Mouse (Mus musculus) limb, embryonic 12.5 days (tissue): ENCODE measurements around the gene Vac14. TPM values are rescaled to one million over a fixed set of nuclear protein-coding genes. Genes with fewer than 3 reads are reported as not detected.

ENCODE experiments used
- ATAC-seq: fragments of 200-750 bp; cut with Nextera tagmentation; 2 replicates; pipeline ENCODE4 v1.8.0; 2017; ENCODE audit warnings: low read depth, moderate TSS enrichment; ENCODE audit not compliant: insufficient number of reproducible peaks, insufficient read depth, low FRiP score, low TSS enrichment
- H3K27ac ChIP-seq: fragments of 300-500 bp; sonication (generic); 2 replicates; pipeline ENCODE4 v1.5.1; 2016; ENCODE audit warnings: mild to moderate bottlenecking, moderate library complexity
- H3K27me3 ChIP-seq: fragments of 300-500 bp; sonication (generic); 2 replicates; pipeline ENCODE4 v1.6.1; 2016; ENCODE audit warnings: mild to moderate bottlenecking, moderate library complexity
- H3K36me3 ChIP-seq: fragments of 300-500 bp; sonication (generic); 2 replicates; pipeline ENCODE4 v1.6.1; 2016; ENCODE audit warnings: mild to moderate bottlenecking, moderate library complexity
- H3K4me1 ChIP-seq: fragments of 300-500 bp; sonication (generic); replicated peaks from 2 replicates; pipeline ENCODE4 v1.6.1; 2016
- H3K4me2 ChIP-seq: fragments of 300-500 bp; sonication (generic); 2 replicates; pipeline ENCODE4 v1.6.1; 2016; ENCODE audit warnings: mild to moderate bottlenecking, moderate library complexity
- H3K4me3 ChIP-seq: fragments of 300-500 bp; sonication (generic); replicated peaks from 2 replicates; pipeline ENCODE4 v1.5.1; 2016; ENCODE audit warnings: mild to moderate bottlenecking
- H3K9ac ChIP-seq: fragments of 300-500 bp; sonication (generic); replicated peaks from 2 replicates; pipeline ENCODE4 v1.6.1; 2016; ENCODE audit warnings: mild to moderate bottlenecking, moderate library complexity
- H3K9me3 ChIP-seq: fragments of 300-500 bp; sonication (generic); 2 replicates; pipeline ENCODE4 v1.6.1; 2016; ENCODE audit warnings: mild to moderate bottlenecking, moderate library complexity
- WGBS: fragments of 180-500 bp; shearing (Covaris S2); methylation state at CpG from one replicate; pipeline ENCODE4 v1.1.7; 2016; 5-methylcytosine and 5-hydroxymethylcytosine counted together
- polyA plus RNA-seq: library from polyadenylated mRNA; unstranded; fragments of >200 nt; fragmentation: Nextera tagmentation; extraction: Ambion mirVana; gene quantifications from 2 replicates; pipeline ENCODE4 v1.2.1, GENCODE M21; 2016

Gene Vac14
- polyA plus RNA-seq, 1 experiment from 2014 or later: 23.3 TPM

DNA sequence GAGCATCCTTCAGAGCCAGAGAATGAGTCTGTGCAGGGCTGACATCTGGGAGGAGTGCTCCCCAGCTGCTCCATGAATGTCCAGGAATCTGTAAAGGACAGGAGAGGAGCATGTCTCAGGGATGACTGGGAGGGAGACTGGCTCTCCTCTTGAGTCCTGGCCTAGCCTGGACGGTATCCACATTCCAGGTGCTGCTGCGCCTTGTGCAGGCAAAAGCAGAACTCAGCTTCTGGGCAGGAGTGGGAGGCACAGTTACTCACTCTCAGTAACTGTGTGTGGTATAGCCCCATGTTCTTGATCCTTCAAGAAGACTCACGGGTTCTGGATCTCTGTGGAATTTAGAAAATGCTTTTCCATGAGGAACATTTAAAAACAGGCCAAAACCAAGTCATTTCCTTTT lies 11.7 kb downstream of the Vac14 start:
- H3K4me1 ChIP-seq: no peaks in the 10 kb centered on the region
- H3K4me2 ChIP-seq: no peak overlapping the region
- H3K27me3 ChIP-seq: no peaks in the 10 kb centered on the region
- ATAC-seq: no peak
- H3K36me3 ChIP-seq: peaks cover 33% of the 10 kb centered on the region
- no peaks in the 10 kb centered on the region for H3K9me3 ChIP-seq
- H3K9ac ChIP-seq: no peak overlapping the region
- WGBS: 87% methylated on average over 3 of the region's 3 CpGs
- H3K4me3 ChIP-seq: no peak overlapping the region
- no peak overlapping the region for H3K27ac ChIP-seq

GRCm38 (mm10) chr8:110630571-110631071 lies 12.2 kb downstream of the Vac14 start:
- no peak overlapping the region for H3K4me3 ChIP-seq

GRCm38 (mm10) chr8:110631201-110631600 lies 12.8 kb downstream of the Vac14 start:
- Histone ChIP-seq H3K4me1 (no peaks in the 10 kb centered on the region), H3K4me2 (no peak overlapping the region), H3K27me3 (no peaks in the 10 kb centered on the region), H3K9ac (no peak overlapping the region), H3K27ac (no peak overlapping the region), H3K9me3 (no peaks in the 10 kb centered on the region), H3K36me3 (peaks cover 44% of the 10 kb centered on the region), H3K4me3 (no peak overlapping the region)
- ATAC-seq: no peak
- WGBS: 90% methylated on average over 7 of the region's 7 CpGs

More at GRCm38 (mm10) chr8:110630571-110631071, 12.2 kb downstream of the Vac14 start:
- Histone ChIP-seq H3K4me1 (no peaks in the 10 kb centered on the region), H3K27ac (no peak overlapping the region), H3K36me3 (peaks cover 38% of the 10 kb centered on the region), H3K4me2 (no peak overlapping the region), H3K9me3 (no peaks in the 10 kb centered on the region), H3K9ac (no peak overlapping the region), H3K27me3 (no peaks in the 10 kb centered on the region)
- ATAC-seq: no peak
- WGBS: 83% methylated on average over 8 of the region's 8 CpGs

- Histone ChIP-seq H3K4me2 (no peak overlapping the region), H3K4me3 (no peak overlapping the region), H3K9me3 (no peaks in the 10 kb centered on the region), H3K4me1 (no peaks in the 10 kb centered on the region), H3K9ac (no peak overlapping the region), H3K27ac (no peak overlapping the region), H3K36me3 (peaks cover 59% of the 10 kb centered on the region), H3K27me3 (no peaks in the 10 kb centered on the region)
- WGBS: 87% methylated on average over 3 of the region's 3 CpGs
- ATAC-seq: no peak
These were observed 15.4 kb downstream of the Vac14 start for GRCm38 (mm10) chr8:110633814-110634213.

- no peaks in the 10 kb centered on the region for H3K27me3 ChIP-seq
- no peak overlapping the region for H3K4me2 ChIP-seq
- no peaks in the 10 kb centered on the region for H3K4me1 ChIP-seq
- peaks cover 63% of the 10 kb centered on the region for H3K36me3 ChIP-seq
- H3K9me3 ChIP-seq: no peaks in the 10 kb centered on the region
- no peak for ATAC-seq
- H3K4me3 ChIP-seq: no peak overlapping the region
- no peak overlapping the region for H3K9ac ChIP-seq
- no peak overlapping the region for H3K27ac ChIP-seq
- WGBS: 91% methylated on average over 6 of the region's 6 CpGs
These were observed 17.8 kb downstream of the Vac14 start for GRCm38 (mm10) chr8:110636182-110636581.

DNA sequence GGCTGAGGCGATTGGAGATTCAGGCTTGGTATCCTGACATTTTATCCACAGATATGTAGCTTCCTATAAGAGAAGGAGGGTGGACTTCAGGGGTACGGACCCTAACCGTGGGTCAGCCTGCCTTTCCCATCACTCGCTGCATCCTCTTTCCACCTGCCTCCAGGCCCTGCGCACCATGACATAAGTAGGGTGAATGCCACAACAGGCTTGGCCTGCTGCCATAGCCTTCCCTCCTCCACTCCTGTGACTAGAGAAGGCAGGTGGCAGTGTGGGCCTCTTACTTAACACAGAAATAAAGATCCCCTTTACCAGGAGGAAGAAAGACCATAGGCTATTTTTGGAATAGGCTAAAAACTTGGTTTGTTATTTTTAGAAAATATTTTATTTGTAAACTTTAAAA lies 23.9 kb downstream of the Vac14 start:
- Histone ChIP-seq H3K27ac (no peak overlapping the region), H3K9me3 (no peaks in the 10 kb centered on the region), H3K4me2 (no peak overlapping the region), H3K4me1 (no peaks in the 10 kb centered on the region), H3K27me3 (no peaks in the 10 kb centered on the region), H3K9ac (no peak overlapping the region), H3K36me3 (peaks cover 21% of the 10 kb centered on the region; the same call in 1 of the 2 replicates), H3K4me3 (no peak overlapping the region)
- no peak for ATAC-seq
- WGBS: 93% methylated on average over 5 of the region's 5 CpGs

DNA sequence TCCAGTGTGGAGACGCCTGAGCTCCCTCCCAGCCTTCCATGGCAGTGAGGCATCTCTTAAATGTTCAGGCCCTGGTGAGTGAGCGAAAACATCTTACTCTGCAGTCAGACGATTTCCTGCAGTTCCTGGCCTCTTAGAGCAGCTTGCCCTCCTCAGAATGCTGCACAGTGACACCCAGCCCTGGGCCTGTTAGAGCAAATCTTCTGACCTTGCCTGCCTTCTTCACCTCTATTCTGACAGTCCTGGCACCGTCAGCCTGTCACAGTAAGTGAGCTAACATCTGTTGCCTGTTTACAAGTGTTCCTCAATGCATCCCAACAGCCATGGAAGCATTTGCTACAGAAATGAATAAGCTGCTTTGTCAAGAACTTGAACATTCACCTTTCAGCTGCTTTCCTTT lies 24.8 kb downstream of the Vac14 start:
- 80% methylated on average over 4 of the region's 4 CpGs for WGBS

DNA sequence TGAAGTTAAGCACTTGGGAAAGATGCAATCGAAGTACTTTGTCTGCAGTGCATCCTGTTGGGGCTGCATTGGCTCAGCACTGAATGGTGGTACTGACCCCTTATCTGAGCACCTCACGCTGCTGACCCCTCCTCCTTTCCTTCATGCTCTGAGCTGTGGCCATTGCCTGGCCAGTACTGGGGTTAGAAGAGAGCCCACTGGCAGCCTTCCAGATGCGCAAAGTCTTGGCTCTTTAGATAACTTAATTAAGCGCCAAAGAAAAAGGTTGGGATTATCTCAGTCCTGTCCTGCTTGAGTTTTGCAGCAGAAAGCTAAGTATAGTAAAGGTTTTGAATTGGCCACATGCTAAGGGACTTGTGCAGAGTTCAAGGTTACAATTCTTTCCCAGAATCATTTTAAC lies 26.0 kb downstream of the Vac14 start:
- H3K27me3 ChIP-seq: no peaks in the 10 kb centered on the region
- H3K36me3 ChIP-seq: peaks cover 21% of the 10 kb centered on the region; the same call in 1 of the 2 replicates
- H3K27ac ChIP-seq: no peak overlapping the region
- H3K9ac ChIP-seq: no peak overlapping the region; the same call in 1 of the 2 replicates
- no peak overlapping the region for H3K4me3 ChIP-seq
- no peaks in the 10 kb centered on the region for H3K9me3 ChIP-seq
- H3K4me2 ChIP-seq: no peak overlapping the region
- 90% methylated on average over 4 of the region's 4 CpGs for WGBS
- no peak for ATAC-seq
- no peaks in the 10 kb centered on the region for H3K4me1 ChIP-seq

More for the DNA sequence above, 24.8 kb downstream of the Vac14 start:
- Histone ChIP-seq H3K4me3 (no peak overlapping the region), H3K4me1 (no peaks in the 10 kb centered on the region), H3K9ac (no peak overlapping the region), H3K27ac (no peak overlapping the region), H3K27me3 (no peaks in the 10 kb centered on the region), H3K9me3 (no peaks in the 10 kb centered on the region), H3K4me2 (no peak overlapping the region), H3K36me3 (peaks cover 17% of the 10 kb centered on the region; the same call in 1 of the 2 replicates)
- ATAC-seq: no peak

DNA sequence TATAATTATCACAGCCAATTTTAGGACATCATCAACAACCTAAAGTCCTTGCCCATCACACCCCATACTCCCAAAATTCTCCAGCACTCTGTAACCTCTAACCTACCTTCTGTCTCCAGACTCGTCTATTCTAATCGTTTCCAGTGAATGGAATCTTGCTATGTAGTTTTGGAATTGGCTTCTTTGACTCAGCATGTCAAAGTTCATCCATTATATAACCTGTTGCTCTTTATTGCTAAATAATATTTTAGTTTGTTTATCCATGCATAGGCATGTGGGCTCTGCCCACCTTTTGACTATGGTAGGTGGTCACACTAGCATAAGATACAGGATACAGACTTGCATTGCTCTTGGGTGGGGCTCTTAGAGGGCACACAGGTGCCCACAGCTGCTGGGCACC lies 26.5 kb downstream of the Vac14 start:
- ATAC-seq: no peak
- H3K27ac ChIP-seq: no peak overlapping the region
- no peak overlapping the region for H3K4me2 ChIP-seq
- no peaks in the 10 kb centered on the region for H3K27me3 ChIP-seq
- H3K9me3 ChIP-seq: no peaks in the 10 kb centered on the region
- no peak overlapping the region for H3K4me3 ChIP-seq
- no peaks in the 10 kb centered on the region for H3K4me1 ChIP-seq
- peaks cover 26% of the 10 kb centered on the region for H3K36me3 ChIP-seq
- no peak overlapping the region for H3K9ac ChIP-seq
- 87% methylated on average over 2 of the region's 2 CpGs for WGBS

- Histone ChIP-seq H3K4me1 (no peaks in the 10 kb centered on the region), H3K36me3 (peaks cover 26% of the 10 kb centered on the region), H3K9ac (no peak overlapping the region), H3K27ac (no peak overlapping the region), H3K4me2 (no peak overlapping the region), H3K27me3 (no peaks in the 10 kb centered on the region), H3K4me3 (no peak overlapping the region), H3K9me3 (no peaks in the 10 kb centered on the region)
- WGBS: 91% methylated on average over 3 of the region's 3 CpGs
- ATAC-seq: no peak
These were observed 27.0 kb downstream of the Vac14 start for GRCm38 (mm10) chr8:110645340-110645739.

DNA sequence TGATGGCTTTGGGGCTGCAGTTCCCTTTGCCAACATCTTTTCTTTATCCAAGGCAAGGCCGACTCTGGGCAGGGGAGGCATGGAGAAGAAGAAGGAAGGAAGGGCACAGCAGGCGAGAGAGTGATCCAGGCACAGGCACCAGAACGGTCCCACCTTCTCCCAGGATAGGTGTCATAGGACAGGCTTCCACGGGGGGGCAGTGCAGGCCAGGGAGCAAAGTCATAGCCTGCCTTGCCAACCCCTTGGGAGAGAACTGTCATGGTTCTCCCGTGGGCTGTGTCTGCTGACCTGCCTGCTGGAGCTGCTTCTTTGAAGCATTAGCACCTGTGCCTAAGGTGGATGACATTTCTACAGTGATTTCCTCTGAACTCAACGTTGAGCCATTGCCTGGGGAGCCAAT lies 27.7 kb downstream of the Vac14 start:
- ATAC-seq: no peak
- Histone ChIP-seq H3K4me2 (no peak overlapping the region), H3K27ac (no peak overlapping the region), H3K9ac (no peak overlapping the region), H3K9me3 (no peaks in the 10 kb centered on the region), H3K36me3 (peaks cover 33% of the 10 kb centered on the region), H3K4me1 (no peaks in the 10 kb centered on the region), H3K4me3 (no peak overlapping the region), H3K27me3 (no peaks in the 10 kb centered on the region)
- 36% methylated on average over 6 of the region's 6 CpGs for WGBS

GRCm38 (mm10) chr8:110648577-110648976 lies 30.2 kb downstream of the Vac14 start:
- no peak overlapping the region for H3K4me2 ChIP-seq
- no peaks in the 10 kb centered on the region for H3K4me1 ChIP-seq
- no peak overlapping the region for H3K27ac ChIP-seq
- H3K4me3 ChIP-seq: no peak overlapping the region
- H3K9ac ChIP-seq: no peak overlapping the region
- peaks cover 37% of the 10 kb centered on the region for H3K36me3 ChIP-seq
- WGBS: 95% methylated on average over 3 of the region's 3 CpGs
- no peak for ATAC-seq
- H3K27me3 ChIP-seq: no peaks in the 10 kb centered on the region
- no peaks in the 10 kb centered on the region for H3K9me3 ChIP-seq
